Mouse (Mus musculus) myocyte (in vitro differentiated cells): ENCODE measurements at regions not wholly inside any gene's neighbourhood (a gene's known extent, or its start where the extent isn't known, plus 50 kb on each side); places are given as distances from the start of the nearest gene placed in this dataset.

ENCODE experiments used
- CEBPB ChIP-seq: IDR thresholded peaks from 2 replicates; pipeline ENCODE4 v1.6.1; 2011; ENCODE audit warnings: mild to moderate bottlenecking, moderate library complexity; ENCODE audit not compliant: poor library complexity, insufficient read depth, severe bottlenecking
- E2F4 ChIP-seq: IDR thresholded peaks from one replicate; pipeline ENCODE4 v1.6.1; 2011; ENCODE audit warnings: mild to moderate bottlenecking, control low read depth, moderate library complexity; ENCODE audit not compliant: insufficient read depth
- MYOG ChIP-seq, 3 experiments: IDR thresholded peaks; one replicate each; pipeline ENCODE4 v1.6.1; 2011; ENCODE audit warnings: control low read depth in 2 of 3, low read depth in 2 of 3, mild to moderate bottlenecking in 2 of 3; ENCODE audit not compliant: insufficient read length in 2 of 3, control insufficient read depth in 1 of 3, insufficient read depth in 1 of 3
- POLR2A ChIP-seq: IDR thresholded peaks from one replicate; pipeline ENCODE4 v1.6.1; 2011; ENCODE audit warnings: low read depth, mild to moderate bottlenecking, control low read depth, moderate library complexity; ENCODE audit not compliant: insufficient read length
- USF1 ChIP-seq: IDR thresholded peaks from one replicate; pipeline ENCODE4 v1.6.1; 2011; ENCODE audit warnings: low read depth, mild to moderate bottlenecking, control low read depth, moderate library complexity

GRCm38 (mm10) chr17:44443460-44443859, 255.1 kb downstream of the Clic5 start:
- no peak for TF ChIP-seq POLR2A
- no peak for TF ChIP-seq USF1
- no peak for TF ChIP-seq E2F4
- TF ChIP-seq MYOG (IDR thresholded peaks at IDR 0.05; ENCODE audit: control insufficient read depth in 1 of 3, insufficient read depth in 1 of 3, insufficient read length in 2 of 3, low read depth in 2 of 3) = no peak
- no peak for TF ChIP-seq CEBPB
